Mouse (Mus musculus) urinary bladder, adult 18-20 months (tissue): ENCODE measurements around the gene Sertad2.
A peak's percentile ranks its signal among the peaks of the same experiment; 100 is the strongest.

Experiments
- DNase-seq, 2 experiments: peaks; one replicate each; pipeline ENCODE4 v3.0.0; 2022; ENCODE audit warnings: low spot score in 2 of 2, mixed read lengths in 2 of 2

Sertad2 gene

GRCm38 (mm10) chr11:20542739-20543452 lies at the start of gene Sertad2:
Gene Sertad2, plus strand, starts transcription at chr11:20543253.
- DNase-seq = peak; percentile 98 to 99

- DNase-seq = no peak
Measured at GRCm38 (mm10) chr11:20493922-20494626, 49.0 kb upstream of the Sertad2 start.

- DNase-seq = no peak
Measured at GRCm38 (mm10) chr11:20500516-20500915, 42.5 kb upstream of the Sertad2 start.

GRCm38 (mm10) chr11:20501160-20501955 lies 41.7 kb upstream of the Sertad2 start:
- DNase-seq = no peak

GRCm38 (mm10) chr11:20513574-20513973 lies 29.5 kb upstream of the Sertad2 start:
- no peak for DNase-seq

GRCm38 (mm10) chr11:20514757-20515156 lies 28.3 kb upstream of the Sertad2 start:
- DNase-seq = no peak

- DNase-seq = no peak
Measured at GRCm38 (mm10) chr11:20521321-20521720, 21.7 kb upstream of the Sertad2 start.

GRCm38 (mm10) chr11:20522750-20523149 lies 20.3 kb upstream of the Sertad2 start:
- no peak for DNase-seq

GRCm38 (mm10) chr11:20524435-20524834 lies 18.6 kb upstream of the Sertad2 start:
- DNase-seq = no peak

- no peak for DNase-seq
Measured at GRCm38 (mm10) chr11:20525909-20526308, 17.1 kb upstream of the Sertad2 start.

GRCm38 (mm10) chr11:20527901-20528300 lies 15.2 kb upstream of the Sertad2 start:
- no peak for DNase-seq

GRCm38 (mm10) chr11:20531682-20531991 lies 11.4 kb upstream of the Sertad2 start:
- DNase-seq = no peak

GRCm38 (mm10) chr11:20531992-20532881 lies 10.8 kb upstream of the Sertad2 start:
- DNase-seq = peak; percentile 28 to 50

GRCm38 (mm10) chr11:20533231-20533630 lies 9.8 kb upstream of the Sertad2 start:
- DNase-seq = no peak

- no peak for DNase-seq
Measured at GRCm38 (mm10) chr11:20537221-20537620, 5.8 kb upstream of the Sertad2 start.

GRCm38 (mm10) chr11:20538496-20538895 lies 4.6 kb upstream of the Sertad2 start:
- no peak for DNase-seq

- DNase-seq = no peak
Measured at GRCm38 (mm10) chr11:20541280-20541679, 1.8 kb upstream of the Sertad2 start.

GRCm38 (mm10) chr11:20541995-20542637 lies 937 bp upstream of the Sertad2 start:
- DNase-seq = peak in 1 of 2 experiments; percentile 85

- peak in 1 of 2 experiments; percentile 72 for DNase-seq
Measured at GRCm38 (mm10) chr11:20543453-20544120, 534 bp downstream of the Sertad2 start.

GRCm38 (mm10) chr11:20544376-20544775 lies 1.3 kb downstream of the Sertad2 start:
- no peak for DNase-seq
